Mouse (Mus musculus) brown adipose tissue, adult 24 weeks (tissue): ENCODE data around the gene Macrod1. TPM values are rescaled to one million over a fixed set of nuclear protein-coding genes. Genes with fewer than 3 reads are reported as not detected.
"Not testable (repeated sequence)": the region's sequence is repeated elsewhere in the genome, so short reads cannot be mapped to it uniquely, and the experiment has no call there.

Experiments
- H3K27ac ChIP-seq: fragments of 200-500 bp; replicated peaks from 2 replicates; pipeline ENCODE4 v1.5.1; 2012; ENCODE audit warnings: low read depth, mild to moderate bottlenecking, low read length
- H3K4me1 ChIP-seq: fragments of 200-500 bp; 2 replicates; pipeline ENCODE4 v1.6.1; 2012; ENCODE audit warnings: low read length, mixed read lengths; ENCODE audit not compliant: control insufficient read depth, insufficient read depth, insufficient read length
- H3K4me3 ChIP-seq: fragments of 200-500 bp; 2 replicates; pipeline ENCODE4 v1.5.1; 2012; ENCODE audit warnings: low read depth, mild to moderate bottlenecking, low read length, moderate library complexity; ENCODE audit not compliant: insufficient read depth
- polyA plus RNA-seq: library from polyadenylated mRNA; stranded (reverse); fragments of >200 nt; gene quantifications from 2 replicates; pipeline ENCODE4 v1.2.4, GENCODE M21; 2012; ENCODE audit not compliant: missing spikeins, insufficient read depth, insufficient read length

Gene Macrod1
- polyA plus RNA-seq, 1 experiment: 155 TPM

GRCm38 (mm10) chr19:7040637-7041130, 15.9 kb upstream of the Macrod1 start:
- Histone ChIP-seq H3K4me1 (peaks cover 6% of the 10 kb centered on the region; the same call in 1 of the 2 replicates), H3K27ac (peak overlapping the region; percentile 90), H3K4me3 (peak overlapping the region; percentile 74)

GRCm38 (mm10) chr19:7041171-7041570, 15.4 kb upstream of the Macrod1 start:
- peaks cover 6% of the 10 kb centered on the region; the same call in 1 of the 2 replicates for H3K4me1 ChIP-seq
- no peak overlapping the region for H3K4me3 ChIP-seq
- no peak overlapping the region; the same call in 1 of the 2 replicates for H3K27ac ChIP-seq

GRCm38 (mm10) chr19:7044279-7044678, 12.3 kb upstream of the Macrod1 start:
- H3K4me1 ChIP-seq: peaks cover 4% of the 10 kb centered on the region; the same call in 1 of the 2 replicates
- no peak overlapping the region for H3K4me3 ChIP-seq
- no peak overlapping the region for H3K27ac ChIP-seq

- H3K27ac ChIP-seq: no peak overlapping the region
- no peak overlapping the region for H3K4me3 ChIP-seq
- H3K4me1 ChIP-seq: peaks cover 4% of the 10 kb centered on the region; the same call in 1 of the 2 replicates
Measured at GRCm38 (mm10) chr19:7044706-7045105, 11.9 kb upstream of the Macrod1 start.

GRCm38 (mm10) chr19:7053382-7053781, 3.2 kb upstream of the Macrod1 start:
- H3K4me1 ChIP-seq, H3K4me3 ChIP-seq, H3K27ac ChIP-seq: not testable (repeated sequence)

GRCm38 (mm10) chr19:7054772-7055171, 1.8 kb upstream of the Macrod1 start:
- no peak overlapping the region for H3K27ac ChIP-seq

GRCm38 (mm10) chr19:7055173-7055572, 1.4 kb upstream of the Macrod1 start:
- Histone ChIP-seq H3K4me3 (no peak overlapping the region), H3K4me1 (no peaks in the 10 kb centered on the region), H3K27ac (no peak overlapping the region)

More at GRCm38 (mm10) chr19:7054772-7055171, 1.8 kb upstream of the Macrod1 start:
- Histone ChIP-seq H3K4me3 (no peak overlapping the region), H3K4me1 (no peaks in the 10 kb centered on the region)

GRCm38 (mm10) chr19:7057126-7057721, 614 bp downstream of the Macrod1 start:
- no peak overlapping the region for H3K27ac ChIP-seq
- H3K4me1 ChIP-seq: no peaks in the 10 kb centered on the region
- H3K4me3 ChIP-seq: peak overlapping the region; percentile 72

GRCm38 (mm10) chr19:7057722-7058207, 1.2 kb downstream of the Macrod1 start:
- peak overlapping the region; percentile 72 for H3K4me3 ChIP-seq
- H3K27ac ChIP-seq: no peak overlapping the region
- H3K4me1 ChIP-seq: no peaks in the 10 kb centered on the region

- Histone ChIP-seq H3K27ac (no peak overlapping the region), H3K4me1 (no peaks in the 10 kb centered on the region), H3K4me3 (no peak overlapping the region)
Measured at GRCm38 (mm10) chr19:7058541-7058940, 1.9 kb downstream of the Macrod1 start.

- H3K4me3 ChIP-seq: no peak overlapping the region
Measured at GRCm38 (mm10) chr19:7062110-7062509, 5.5 kb downstream of the Macrod1 start.

GRCm38 (mm10) chr19:7062916-7063315, 6.3 kb downstream of the Macrod1 start:
- H3K4me1 ChIP-seq: no peaks in the 10 kb centered on the region
- no peak overlapping the region for H3K4me3 ChIP-seq
- no peak overlapping the region for H3K27ac ChIP-seq

More at GRCm38 (mm10) chr19:7062110-7062509, 5.5 kb downstream of the Macrod1 start:
- Histone ChIP-seq H3K4me1 (no peaks in the 10 kb centered on the region), H3K27ac (no peak overlapping the region)

- no peak overlapping the region for H3K27ac ChIP-seq
- no peak overlapping the region for H3K4me3 ChIP-seq
- H3K4me1 ChIP-seq: no peaks in the 10 kb centered on the region
Measured at GRCm38 (mm10) chr19:7064571-7064970, 8.0 kb downstream of the Macrod1 start.

- Histone ChIP-seq H3K4me1 (no peaks in the 10 kb centered on the region), H3K4me3 (no peak overlapping the region), H3K27ac (no peak overlapping the region)
Measured at GRCm38 (mm10) chr19:7066034-7066827, 9.6 kb downstream of the Macrod1 start.

GRCm38 (mm10) chr19:7066828-7067342, 10.3 kb downstream of the Macrod1 start:
- no peak overlapping the region for H3K4me3 ChIP-seq
- no peaks in the 10 kb centered on the region for H3K4me1 ChIP-seq
- H3K27ac ChIP-seq: no peak overlapping the region
